ENCODE assay signal across 8 mouse cellular contexts in genomic region chr7:38228329-38228728, GRCm38 (mm10). TPM values are rescaled to one million over a fixed set of nuclear protein-coding genes. Genes with fewer than 3 reads are reported as not detected.
DNase-seq lines count a peak whose midpoint lies in the region; ATAC-seq and TF ChIP-seq lines count a peak whose summit lies in the region.

No protein-coding gene starts in this region.

- peaks cover 6% of the 10 kb centered on the region; the same call in 1 of the 2 replicates for H3K9me3 ChIP-seq in E14TG2a.4 (ENCODE audit: low read length)
- H3K9me3 ChIP-seq in forebrain, embryonic 15.5 days = no peaks in the 10 kb centered on the region
- H3K9me3 ChIP-seq in liver, embryonic 14.5 days (ENCODE audit: control insufficient read depth, low read length) = no peaks in the 10 kb centered on the region

- no peak for TF ChIP-seq EP300 in liver, embryonic 14.5 days (IDR thresholded peaks at IDR 0.05; ENCODE audit: low read depth)

- ATAC-seq in forebrain, embryonic 15.5 days (replicated peaks) = no peak
- ATAC-seq in liver, embryonic 14.5 days (ENCODE audit: insufficient read depth) = no peak

- intact Hi-C loops in gastrocnemius, adult 2 months (cut with DNase I) = no loop called here

- no peaks in the 10 kb centered on the region for H3K27me3 ChIP-seq in E14TG2a.4 (ENCODE audit: insufficient read depth, low read length)
- peaks cover 4% of the 10 kb centered on the region; the same call in 1 of the 2 replicates for H3K27me3 ChIP-seq in forebrain, embryonic 15.5 days
- H3K27me3 ChIP-seq in liver, embryonic 14.5 days (ENCODE audit: control insufficient read depth, insufficient read depth, low read length) = no peaks in the 10 kb centered on the region

- WGBS in forebrain, embryonic 15.5 days = 25% methylated on average over 8 of the region's 8 CpGs
- 23% methylated on average over 8 of the region's 8 CpGs for WGBS in liver, embryonic 14.5 days (ENCODE audit: insufficient replicate concordance)

- DNase-seq in gastrocnemius, adult 2 months = no peak
- no peak for DNase-seq in gastrocnemius, adult 18-20 months (ENCODE audit: low spot score)
- no peak for DNase-seq in liver, embryonic 14.5 days (ENCODE audit: low read depth in 3 of 3, low spot score in 3 of 3)
- DNase-seq in embryo, embryonic 10.5 days (ENCODE audit: low spot score) = no peak
- no peak for DNase-seq in left cerebral cortex, adult 9 months (ENCODE audit: low spot score in 2 of 2)
- DNase-seq in thymus, postnatal 10 days (ENCODE audit: low spot score in 2 of 2) = no peak

- H3K4me2 ChIP-seq in forebrain, embryonic 15.5 days (replicated peaks) = peak overlapping the region; percentile 77
- peak overlapping the region; percentile 71 for H3K4me2 ChIP-seq in liver, embryonic 14.5 days (ENCODE audit: low read depth)

- H3K4me1 ChIP-seq in E14TG2a.4 (replicated peaks; ENCODE audit: low read depth, low read length) = peaks cover 77% of the 10 kb centered on the region
- peaks cover 11% of the 10 kb centered on the region for H3K4me1 ChIP-seq in forebrain, embryonic 15.5 days
- H3K4me1 ChIP-seq in liver, embryonic 14.5 days (replicated peaks; ENCODE audit: control insufficient read depth in 2 of 2, insufficient read depth in 2 of 2, low read length in 1 of 2) = peaks cover 0 to 6% of the 10 kb centered on the region in 2 experiments; a peak in 1 of 4 replicates

- no peak overlapping the region for H3K9ac ChIP-seq in forebrain, embryonic 15.5 days (replicated peaks)
- H3K9ac ChIP-seq in liver, embryonic 14.5 days (replicated peaks) = no peak overlapping the region

- H3K27ac ChIP-seq in gastrocnemius, adult 2 months = peak overlapping the region; percentile 95
- H3K27ac ChIP-seq in forebrain, embryonic 15.5 days (replicated peaks) = no peak overlapping the region
- no peak overlapping the region for H3K27ac ChIP-seq in liver, embryonic 14.5 days

- TF ChIP-seq CTCF in gastrocnemius, adult 2 months (IDR thresholded peaks at IDR 0.05) = no peak
- no peak for TF ChIP-seq CTCF in E14TG2a.4 (conservative IDR thresholded peaks at IDR 0.05; ENCODE audit: low read length)
- no peak for TF ChIP-seq CTCF in liver, embryonic 14.5 days (IDR thresholded peaks at IDR 0.05; ENCODE audit: low read depth)

- no peaks in the 10 kb centered on the region for H3K36me3 ChIP-seq in E14TG2a.4 (ENCODE audit: insufficient read depth, low read length)
- no peaks in the 10 kb centered on the region for H3K36me3 ChIP-seq in forebrain, embryonic 15.5 days
- no peaks in the 10 kb centered on the region for H3K36me3 ChIP-seq in liver, embryonic 14.5 days (replicated peaks; ENCODE audit: control insufficient read depth, insufficient read depth, low read depth)

- H3K4me3 ChIP-seq in gastrocnemius, adult 2 months = peak overlapping the region; percentile 82
- peak overlapping the region; percentile 92 for H3K4me3 ChIP-seq in E14TG2a.4 (replicated peaks; ENCODE audit: low read length)
- H3K4me3 ChIP-seq in forebrain, embryonic 15.5 days = peak overlapping the region; percentile 42
- peak overlapping the region; percentile 51 to 52 for H3K4me3 ChIP-seq in liver, embryonic 14.5 days (ENCODE audit: insufficient read depth in 1 of 2, low read depth in 2 of 2, low read length in 2 of 2)

RNA-seq across cellular contexts. Expression of gene Plekhf1, which starts 0.5 kb away (rescaled TPM):
- total RNA-seq in gastrocnemius, adult 2 months (2021) = 10 to 100 TPM in 1 of 2 experiments, 1 to 10 TPM in 1; 6.6 to 15.0 TPM
- 1 to 10 TPM; 5.7 to 8.4 TPM for total RNA-seq in gastrocnemius, adult 18-20 months (2021)
- polyA plus RNA-seq in forebrain, embryonic 15.5 days (2015; fragmentation: Nextera tagmentation; extraction: Ambion mirVana) = 0.61 and 0.68 TPM in 2 replicates
- 0.24 and 0.26 TPM in 2 replicates for polyA plus RNA-seq in liver, embryonic 14.5 days (2012; rRNA removed)
- polyA plus RNA-seq in liver, embryonic 14.5 days (2014; fragmentation: Nextera tagmentation; extraction: Ambion mirVana) = 0.37 and 0.38 TPM in 2 replicates

RNA-seq across cellular contexts. Expression of gene Pop4, which starts 42.9 kb away (rescaled TPM):
- total RNA-seq in gastrocnemius, adult 2 months (2021) = 1 to 10 TPM; 8.3 to 8.4 TPM
- total RNA-seq in gastrocnemius, adult 18-20 months (2021) = 1 to 10 TPM; 6.1 to 7.5 TPM
- polyA plus RNA-seq in forebrain, embryonic 15.5 days (2015; fragmentation: Nextera tagmentation; extraction: Ambion mirVana) = 90.7 and 94.9 TPM in 2 replicates
- 6.0 and 8.5 TPM in 2 replicates for polyA plus RNA-seq in liver, embryonic 14.5 days (2012; rRNA removed)
- polyA plus RNA-seq in liver, embryonic 14.5 days (2014; fragmentation: Nextera tagmentation; extraction: Ambion mirVana) = 12.7 and 14.2 TPM in 2 replicates

RNA-seq across cellular contexts. Expression of gene 1600014C10Rik, which starts 45.3 kb away (rescaled TPM):
- total RNA-seq in gastrocnemius, adult 2 months (2021) = 10 to 100 TPM; 23.4 to 31.9 TPM
- total RNA-seq in gastrocnemius, adult 18-20 months (2021) = 10 to 100 TPM; 26.5 to 27.1 TPM
- polyA plus RNA-seq in forebrain, embryonic 15.5 days (2015; fragmentation: Nextera tagmentation; extraction: Ambion mirVana) = 16.8 and 17.7 TPM in 2 replicates
- polyA plus RNA-seq in liver, embryonic 14.5 days (2012; rRNA removed) = 3.6 and 4.7 TPM in 2 replicates
- polyA plus RNA-seq in liver, embryonic 14.5 days (2014; fragmentation: Nextera tagmentation; extraction: Ambion mirVana) = 10.3 and 11.2 TPM in 2 replicates

Comparison
In these comparisons a context has a peak if more than half of its experiments do, and no peak if none do; other contexts are left out.
1. H3K4me3 ChIP-seq: peak in every context shown above with its lines; median percentile 92 in E14TG2a.4; 82 in gastrocnemius, adult 2 months; 52 in liver, embryonic 14.5 days; 42 in forebrain, embryonic 15.5 days.